Mouse (Mus musculus): Measurements from ENCODE around the gene Gm2696.
A peak's percentile ranks its signal among the peaks of the same experiment; 100 is the strongest.

DNA sequence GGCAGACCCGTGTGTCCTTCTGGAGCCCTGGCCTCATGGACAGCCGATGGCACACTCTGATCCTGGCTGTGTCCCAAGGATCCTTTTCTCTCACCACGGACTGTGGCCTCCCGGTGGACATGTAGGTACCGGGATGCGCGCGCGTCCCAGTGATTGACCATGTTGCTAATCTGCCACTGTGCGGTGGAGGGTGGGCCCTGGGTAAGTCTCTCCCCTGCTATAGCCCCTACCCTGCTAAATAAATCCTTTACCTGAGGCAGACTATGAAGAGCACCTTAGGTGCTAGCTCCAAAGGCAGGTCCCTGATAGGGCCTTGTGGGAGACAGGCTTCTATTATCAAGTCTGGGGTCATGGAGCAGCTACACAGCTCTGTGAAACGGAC, 50.3 kb downstream of the Gm2696 start:
- TF ChIP-seq CTCF (IDR thresholded peaks at IDR 0.05; ENCODE audit: extremely low read depth, insufficient read length, insufficient replicate concordance, low read depth, low read length) (no peak), POLR2A (IDR thresholded peaks at IDR 0.05; ENCODE audit: low read depth, low read length) (peak; percentile 5; the same call in 1 of the 2 replicates)

All from small intestine, adult 2 months (tissue).